Mouse (Mus musculus) C2C12 (cell line): ENCODE results near the gene Cacna1e. TPM values are rescaled to one million over a fixed set of nuclear protein-coding genes. Genes with fewer than 3 reads are reported as not detected.

Source experiments
- H3K27me3 ChIP-seq: one replicate; pipeline ENCODE4 v1.6.1; 2011; ENCODE audit not compliant: control insufficient read depth, insufficient read depth, insufficient read length
- H3K36me3 ChIP-seq: one replicate; pipeline ENCODE4 v1.6.1; 2011; ENCODE audit not compliant: control insufficient read depth, insufficient read depth
- H3K4me3 ChIP-seq: one replicate; pipeline ENCODE4 v1.5.1; 2011; ENCODE audit warnings: mild to moderate bottlenecking, control low read depth; ENCODE audit not compliant: poor library complexity, insufficient read depth, severe bottlenecking
- H3K79me2 ChIP-seq: one replicate; pipeline ENCODE4 v1.6.1; 2011; ENCODE audit not compliant: control insufficient read depth, insufficient read depth
- H3K79me3 ChIP-seq: one replicate; pipeline ENCODE4 v1.6.1; 2011; ENCODE audit warnings: low read depth, control low read depth
- H3ac ChIP-seq: one replicate; pipeline ENCODE3; 2011; ENCODE audit warnings: low read depth; ENCODE audit not compliant: control insufficient read depth, insufficient read length
- CEBPB ChIP-seq: IDR thresholded peaks from one replicate; pipeline ENCODE4 v1.6.1; 2011; ENCODE audit warnings: low read depth, mild to moderate bottlenecking, control low read depth, moderate library complexity
- CTCF ChIP-seq: IDR thresholded peaks from one replicate; pipeline ENCODE4 v1.5.1; 2011; ENCODE audit not compliant: control insufficient read depth, insufficient read depth, insufficient read length
- FOSL1 ChIP-seq: IDR thresholded peaks from one replicate; pipeline ENCODE4 v1.8.0; 2011; ENCODE audit warnings: mild to moderate bottlenecking, low read length; ENCODE audit not compliant: poor library complexity, insufficient read depth, severe bottlenecking
- MAX ChIP-seq: IDR thresholded peaks from one replicate; pipeline ENCODE4 v1.6.1; 2011; ENCODE audit warnings: mild to moderate bottlenecking, control low read depth
- MYOD1 ChIP-seq: IDR thresholded peaks from one replicate; pipeline ENCODE4 v1.6.1; 2011; ENCODE audit warnings: low read depth; ENCODE audit not compliant: control insufficient read depth, insufficient read length
- MYOG ChIP-seq: IDR thresholded peaks from one replicate; pipeline ENCODE4 v1.6.1; 2011; ENCODE audit not compliant: control insufficient read depth, insufficient read length; ENCODE audit errors: extremely low read depth
- USF1 ChIP-seq: IDR thresholded peaks from one replicate; pipeline ENCODE4 v1.6.1; 2011; ENCODE audit warnings: low read depth, mild to moderate bottlenecking, control low read depth, moderate library complexity
- polyA plus RNA-seq: library from polyadenylated mRNA; unstranded; fragments of >200 nt; fragmentation: generic; extraction: Trizol; gene quantifications from one replicate; pipeline ENCODE4 v1.2.1, GENCODE M21; 2012; ENCODE audit warnings: missing spikeins

Gene Cacna1e
- polyA plus RNA-seq, 1 experiment = not detected

DNA sequence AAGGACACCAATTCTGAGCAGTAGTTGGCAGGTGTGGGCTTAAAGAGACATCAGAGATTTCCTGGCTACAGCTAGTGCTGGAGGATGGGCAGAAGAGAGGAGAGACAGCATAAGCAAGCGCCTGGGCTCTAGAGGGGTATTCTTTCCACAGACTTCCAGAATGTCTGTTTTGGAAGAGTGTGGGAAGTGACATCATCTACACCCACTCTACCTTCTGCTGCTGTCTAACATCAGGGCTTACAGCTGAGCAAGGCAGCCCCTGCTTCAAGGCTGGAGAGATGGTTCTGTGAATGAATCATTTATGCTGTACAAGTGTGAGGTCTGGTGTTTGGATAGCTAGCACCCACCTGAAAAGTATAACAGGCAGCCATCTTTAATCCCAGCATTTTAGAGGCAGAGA lies 18.3 kb downstream of the Cacna1e start:
- H3K36me3 ChIP-seq = no peaks in the 10 kb centered on the region

GRCm38 (mm10) chr1:154861416-154861815 lies 22.9 kb downstream of the Cacna1e start:
- Histone ChIP-seq H3K79me3 (no peaks in the 10 kb centered on the region), H3K79me2 (no peaks in the 10 kb centered on the region), H3K4me3 (no peak overlapping the region), H3K36me3 (no peaks in the 10 kb centered on the region), H3K27me3 (no peaks in the 10 kb centered on the region), H3ac (no peak overlapping the region)
- TF ChIP-seq USF1 (no peak), MYOD1 (no peak), FOSL1 (no peak), MYOG (no peak)

More for the DNA sequence above, 18.3 kb downstream of the Cacna1e start:
- Histone ChIP-seq H3K79me2 (no peaks in the 10 kb centered on the region), H3ac (no peak overlapping the region), H3K27me3 (no peaks in the 10 kb centered on the region), H3K4me3 (no peak overlapping the region), H3K79me3 (no peaks in the 10 kb centered on the region)
- no peak for TF ChIP-seq MYOG
- TF ChIP-seq FOSL1 = no peak
- no peak for TF ChIP-seq MAX
- no peak for TF ChIP-seq USF1
- no peak for TF ChIP-seq CTCF
- no peak for TF ChIP-seq CEBPB
- TF ChIP-seq MYOD1 = no peak

DNA sequence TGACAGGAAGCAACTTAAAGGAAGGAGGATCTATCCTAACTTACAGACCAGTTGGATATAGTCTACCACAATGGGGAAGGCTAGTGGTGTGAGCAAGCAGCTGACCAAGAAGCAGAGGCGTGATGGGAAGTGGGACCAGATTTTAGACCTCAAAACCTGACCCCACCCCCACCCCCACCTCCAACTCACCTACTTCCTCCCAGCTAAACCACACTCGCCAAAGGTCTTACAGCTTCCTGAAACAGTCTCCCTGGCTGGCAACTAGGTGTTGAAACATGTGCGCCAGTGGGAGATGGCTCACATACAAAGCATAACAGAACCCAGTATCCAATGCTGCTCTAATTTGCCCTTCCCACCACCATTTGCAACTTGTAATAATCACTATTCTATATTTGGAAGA lies 29.7 kb downstream of the Cacna1e start:
- no peak for TF ChIP-seq FOSL1
- TF ChIP-seq MYOG = no peak
- no peak for TF ChIP-seq CTCF
- no peak for TF ChIP-seq MYOD1
- TF ChIP-seq MAX = no peak
- TF ChIP-seq CEBPB = no peak
- TF ChIP-seq USF1 = no peak
- H3ac ChIP-seq = no peak overlapping the region
- H3K27me3 ChIP-seq = no peaks in the 10 kb centered on the region
- H3K79me3 ChIP-seq = no peaks in the 10 kb centered on the region
- no peaks in the 10 kb centered on the region for H3K36me3 ChIP-seq
- no peaks in the 10 kb centered on the region for H3K79me2 ChIP-seq
- no peak overlapping the region for H3K4me3 ChIP-seq

DNA sequence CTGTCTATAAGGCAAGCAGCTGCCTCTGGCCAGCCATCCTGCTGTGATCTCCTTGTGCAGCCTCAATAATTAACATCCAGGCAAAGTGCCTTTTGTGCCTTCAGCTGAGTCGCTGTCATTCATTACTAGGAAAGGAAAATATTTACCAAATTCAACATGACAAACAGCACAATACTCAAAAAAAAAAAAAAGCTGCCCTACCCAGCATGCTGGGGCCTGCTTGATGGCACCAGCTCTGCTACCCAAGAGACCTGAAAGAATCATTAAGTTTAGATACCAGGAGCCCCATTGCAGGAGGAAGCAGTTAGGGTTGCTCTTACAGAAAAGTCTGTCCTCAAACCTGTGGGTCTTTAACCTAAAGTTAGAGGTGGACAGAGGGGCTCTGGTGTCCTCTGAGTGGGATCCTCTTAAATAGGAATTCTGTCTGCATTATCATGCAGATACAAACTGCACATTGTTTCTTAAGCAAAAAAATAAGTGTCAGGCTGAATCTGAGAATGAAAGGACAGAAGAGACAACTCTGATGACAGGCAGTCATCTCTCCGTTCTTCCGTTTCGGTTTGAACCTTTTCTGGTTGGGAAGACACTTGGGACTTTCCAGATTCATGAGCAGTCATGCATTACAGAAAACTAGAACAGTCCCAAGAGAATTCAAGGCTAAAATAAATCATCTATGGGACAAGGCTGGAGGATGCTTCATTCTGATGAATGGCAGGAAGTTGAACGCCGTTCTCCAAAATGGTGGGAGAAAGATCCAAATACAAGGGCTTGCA lies 33.6 kb downstream of the Cacna1e start:
- H3K79me2 ChIP-seq = no peaks in the 10 kb centered on the region
- TF ChIP-seq FOSL1 (no peak), USF1 (no peak), CEBPB (no peak), MYOG (no peak), CTCF (no peak), MAX (no peak), MYOD1 (no peak)
- H3K4me3 ChIP-seq = no peak overlapping the region

DNA sequence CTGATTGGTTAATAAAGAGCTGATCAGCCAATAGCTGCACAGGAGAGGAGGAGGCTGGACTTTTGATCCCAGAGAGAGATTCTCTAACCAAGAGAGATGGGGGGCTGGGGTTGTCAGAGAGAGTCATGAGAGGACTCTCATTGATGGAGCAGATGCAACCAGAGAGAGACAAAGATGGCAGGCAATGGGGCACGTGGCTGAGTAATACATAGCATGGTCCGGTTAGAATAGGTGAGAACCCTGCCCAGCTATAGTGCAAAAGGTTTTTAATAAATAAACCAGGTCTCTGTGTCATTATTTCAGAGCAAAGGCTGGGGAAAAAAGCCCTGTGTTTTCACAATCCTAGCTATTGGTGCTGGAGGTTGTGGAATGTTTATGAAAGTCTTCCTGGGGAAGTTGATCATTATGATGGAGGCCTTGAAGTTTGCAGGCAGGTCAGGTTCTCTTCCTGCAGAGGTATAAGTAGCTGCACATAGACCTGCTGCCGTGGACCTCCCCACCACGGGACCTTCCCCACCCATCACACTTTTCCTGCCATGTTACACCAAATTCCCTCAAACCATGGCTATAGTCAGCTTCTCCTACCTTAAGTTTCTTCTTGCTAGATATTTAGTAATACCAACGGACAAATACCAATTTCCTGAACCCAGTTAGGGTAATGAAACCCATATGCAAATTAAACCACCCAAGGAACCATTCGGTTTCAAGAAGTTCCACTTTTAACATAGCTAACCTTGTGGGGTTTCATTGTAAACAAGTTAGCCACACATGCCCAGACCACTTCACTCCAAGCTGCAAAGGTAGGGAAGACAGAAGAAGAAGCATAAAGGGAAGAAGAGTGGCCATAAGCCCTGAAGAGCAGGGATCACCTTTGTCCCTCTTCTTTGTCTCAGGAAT lies 35.4 kb downstream of the Cacna1e start:
- Histone ChIP-seq H3ac (no peak overlapping the region), H3K27me3 (no peaks in the 10 kb centered on the region), H3K79me3 (no peaks in the 10 kb centered on the region), H3K36me3 (no peaks in the 10 kb centered on the region), H3K79me2 (no peaks in the 10 kb centered on the region), H3K4me3 (no peak overlapping the region)
- no peak for TF ChIP-seq USF1
- TF ChIP-seq CEBPB = no peak
- TF ChIP-seq FOSL1 = no peak
- TF ChIP-seq MYOG = no peak
- no peak for TF ChIP-seq CTCF

More for the DNA sequence above, 33.6 kb downstream of the Cacna1e start:
- no peaks in the 10 kb centered on the region for H3K27me3 ChIP-seq
- H3K36me3 ChIP-seq = no peaks in the 10 kb centered on the region
- H3ac ChIP-seq = no peak overlapping the region
- no peaks in the 10 kb centered on the region for H3K79me3 ChIP-seq

GRCm38 (mm10) chr1:154846900-154847299 lies 37.4 kb downstream of the Cacna1e start:
- TF ChIP-seq CEBPB (no peak), MAX (no peak), FOSL1 (no peak), MYOD1 (no peak)
- Histone ChIP-seq H3K36me3 (no peaks in the 10 kb centered on the region), H3K4me3 (no peak overlapping the region), H3ac (no peak overlapping the region), H3K27me3 (no peaks in the 10 kb centered on the region), H3K79me3 (no peaks in the 10 kb centered on the region), H3K79me2 (no peaks in the 10 kb centered on the region)
